14 mouse cellular contexts compared by ENCODE assay signal in genomic region chr7:49297148-49297547, GRCm38 (mm10).
DNase-seq lines count a peak whose midpoint lies in the region; ATAC-seq and TF ChIP-seq lines count a peak whose summit lies in the region.
"Had no signal": no experiment of that assay in that cellular context is flagged by ENCODE, and none has a peak within 500 bp of the region (broad histone marks: within the 10 kb centered on the region; RNA-seq: fewer than 3 reads in every experiment).

No protein-coding gene starts in this region.

- no peak for TF ChIP-seq POLR2A in heart, adult 2 months (IDR thresholded peaks at IDR 0.05; ENCODE audit: insufficient read depth, low read depth, low read length)

- no peaks in the 10 kb centered on the region for H3K36me3 ChIP-seq in heart, embryonic 10.5 days
- no peaks in the 10 kb centered on the region for H3K36me3 ChIP-seq in heart, adult 2 months (ENCODE audit: control insufficient read depth, insufficient read depth, low read length)
- no peaks in the 10 kb centered on the region for H3K36me3 ChIP-seq in midbrain, embryonic 11.5 days (ENCODE audit: control insufficient read depth, insufficient read depth, low read length)
- H3K36me3 ChIP-seq in midbrain, embryonic 14.5 days (ENCODE audit: control insufficient read depth, insufficient read depth, low read length), result no peaks in the 10 kb centered on the region
- H3K36me3 ChIP-seq: limb, embryonic 12.5 days had no signal

- H3K4me1 ChIP-seq in heart, embryonic 10.5 days, result peaks cover 54% of the 10 kb centered on the region
- peaks cover 7% of the 10 kb centered on the region; the same call in 1 of the 2 replicates for H3K4me1 ChIP-seq in heart, adult 2 months (ENCODE audit: control insufficient read depth, insufficient read depth, low read length)
- peaks cover 5% of the 10 kb centered on the region; the same call in 1 of the 2 replicates for H3K4me1 ChIP-seq in midbrain, embryonic 11.5 days (ENCODE audit: control insufficient read depth, insufficient read depth, low read length)
- H3K4me1 ChIP-seq in midbrain, embryonic 14.5 days (ENCODE audit: control insufficient read depth, insufficient read depth, low read length), result 0 out of 2 replicates have a peak, but pooled peaks cover 2% of the 10 kb centered on the region
- H3K4me1 ChIP-seq: forebrain, embryonic 13.5 days; megakaryocyte, embryonic 14.5 days had no signal

- H3K27me3 ChIP-seq in heart, embryonic 10.5 days (ENCODE audit: insufficient read depth, poor library complexity, severe bottlenecking), result peaks cover 8% of the 10 kb centered on the region; the same call in 1 of the 2 replicates
- no peaks in the 10 kb centered on the region for H3K27me3 ChIP-seq in heart, adult 2 months (ENCODE audit: control insufficient read depth, insufficient read depth, low read length)
- H3K27me3 ChIP-seq in midbrain, embryonic 11.5 days (ENCODE audit: control insufficient read depth, insufficient read depth, low read length), result no peaks in the 10 kb centered on the region
- no peaks in the 10 kb centered on the region for H3K27me3 ChIP-seq in midbrain, embryonic 14.5 days (ENCODE audit: control insufficient read depth, insufficient read depth, low read length)
- H3K27me3 ChIP-seq: limb, embryonic 12.5 days had no signal

- TF ChIP-seq CTCF in heart, adult 2 months (IDR thresholded peaks at IDR 0.05), result no peak

- H3K4me3 ChIP-seq in heart, embryonic 10.5 days, result no peak overlapping the region
- H3K4me3 ChIP-seq in heart, adult 2 months, result no peak overlapping the region
- H3K4me3 ChIP-seq in midbrain, embryonic 11.5 days (ENCODE audit: low read depth, low read length), result no peak overlapping the region
- no peak overlapping the region for H3K4me3 ChIP-seq in midbrain, embryonic 14.5 days (replicated peaks; ENCODE audit: low read depth, low read length)
- H3K4me3 ChIP-seq: forebrain, embryonic 13.5 days; limb, embryonic 12.5 days; megakaryocyte, embryonic 14.5 days had no signal

- no peak for DNase-seq in heart, embryonic 10.5 days (ENCODE audit: low spot score)
- DNase-seq in heart, adult 2 months, result no peak
- peak; percentile 81 for DNase-seq in midbrain, embryonic 11.5 days (ENCODE audit: low spot score, missing footprints)
- no peak for DNase-seq in midbrain, embryonic 14.5 days
- DNase-seq in NIH3T3 (ENCODE audit: low read depth), result peak; percentile 58
- DNase-seq in kidney, adult 18-20 months, result no peak
- no peak for DNase-seq in right cerebral cortex, postnatal 14 days
- DNase-seq: heart, postnatal 14 days; kidney, postnatal 4 days; thymus, postnatal 14 days had no signal

- peak overlapping the region; percentile 52; the same call in 1 of the 2 replicates for H3K27ac ChIP-seq in heart, embryonic 10.5 days
- H3K27ac ChIP-seq in heart, adult 2 months, result no peak overlapping the region
- no peak overlapping the region; the same call in 1 of the 2 replicates for H3K27ac ChIP-seq in midbrain, embryonic 11.5 days (ENCODE audit: low read depth, low read length)
- H3K27ac ChIP-seq in midbrain, embryonic 14.5 days (replicated peaks; ENCODE audit: low read depth, low read length), result no peak overlapping the region
- H3K27ac ChIP-seq: forebrain, embryonic 13.5 days; limb, embryonic 12.5 days had no signal

- no peak for TF ChIP-seq EP300 in heart, adult 2 months (IDR thresholded peaks at IDR 0.05; ENCODE audit: insufficient read depth, low read depth, low read length)

- 80% methylated on average over 3 of the region's 3 CpGs for WGBS in heart, embryonic 10.5 days
- 72% methylated on average over 3 of the region's 3 CpGs for whole genome bisulfite sequencing in heart, adult 2 months
- 57% methylated on average over 3 of the region's 3 CpGs for WGBS in midbrain, embryonic 11.5 days
- WGBS in midbrain, embryonic 14.5 days, result 53% methylated on average over 3 of the region's 3 CpGs

- no peaks in the 10 kb centered on the region for H3K79me2 ChIP-seq in heart, adult 2 months (replicated peaks; ENCODE audit: control insufficient read depth, insufficient read depth, low read length)

- no peak overlapping the region for H3K9ac ChIP-seq in heart, adult 2 months (ENCODE audit: low read depth, low read length)
- H3K9ac ChIP-seq in midbrain, embryonic 11.5 days (ENCODE audit: low read length), result no peak overlapping the region
- H3K9ac ChIP-seq in midbrain, embryonic 14.5 days (replicated peaks; ENCODE audit: low read length), result no peak overlapping the region
- H3K9ac ChIP-seq: forebrain, embryonic 13.5 days; limb, embryonic 12.5 days had no signal

- H3K4me2 ChIP-seq in midbrain, embryonic 11.5 days, result no peak overlapping the region
- no peak overlapping the region for H3K4me2 ChIP-seq in midbrain, embryonic 14.5 days (ENCODE audit: low read length)
- H3K4me2 ChIP-seq: forebrain, embryonic 13.5 days; limb, embryonic 12.5 days had no signal

- ATAC-seq in midbrain, embryonic 11.5 days (ENCODE audit: low FRiP score), result no peak
- ATAC-seq in midbrain, embryonic 14.5 days (ENCODE audit: low FRiP score, low TSS enrichment), result no peak
- ATAC-seq in megakaryocyte progenitor cell, adult 5-6 weeks (replicated peaks; ENCODE audit: poor library complexity), result peak; percentile 63
- ATAC-seq: forebrain, embryonic 13.5 days had no signal

- intact Hi-C loops in heart, adult 2 months (cut with DNase I), result loop anchor here (5.0 kb wide), 1 partner anchor 65 kb away; no protein-coding TSS in a partner anchor

- no peaks in the 10 kb centered on the region for H3K9me3 ChIP-seq in heart, embryonic 10.5 days
- H3K9me3 ChIP-seq in midbrain, embryonic 11.5 days (ENCODE audit: control insufficient read depth, low read length), result no peaks in the 10 kb centered on the region
- no peaks in the 10 kb centered on the region for H3K9me3 ChIP-seq in midbrain, embryonic 14.5 days (ENCODE audit: control insufficient read depth, low read length)
- H3K9me3 ChIP-seq: forebrain, embryonic 13.5 days; limb, embryonic 12.5 days had no signal

Comparison
In these comparisons a context has a peak if more than half of its experiments do, and no peak if none do; other contexts are left out.
1. DNase-seq: peak in midbrain, embryonic 11.5 days (single experiment) and NIH3T3 (single experiment); none in heart, embryonic 10.5 days (single experiment), heart, adult 2 months (0 of 2), midbrain, embryonic 14.5 days (single experiment), kidney, adult 18-20 months (single experiment) and right cerebral cortex, postnatal 14 days (single experiment).